ENCODE assay signal across 8 mouse cellular contexts in genomic region chr13:40917161-40918091, GRCm38 (mm10). TPM values are rescaled to one million over a fixed set of nuclear protein-coding genes. Genes with fewer than 3 reads are reported as not detected.
DNase-seq lines count a peak whose midpoint lies in the region; ATAC-seq lines count a peak whose summit lies in the region.

No protein-coding gene starts in this region.

- no peak overlapping the region for H3K27ac ChIP-seq in midbrain, embryonic 16.5 days (ENCODE audit: low read length)
- H3K27ac ChIP-seq in stomach, embryonic 16.5 days (ENCODE audit: low read length), result no peak overlapping the region

- H3K4me1 ChIP-seq in midbrain, embryonic 16.5 days (ENCODE audit: control insufficient read depth, insufficient read depth, low read length), result peaks cover 11% of the 10 kb centered on the region; the same call in 1 of the 2 replicates
- peaks cover 19% of the 10 kb centered on the region for H3K4me1 ChIP-seq in stomach, embryonic 16.5 days (ENCODE audit: control insufficient read depth, insufficient read depth, low read length)

- peak overlapping the region; percentile 93 for H3K4me2 ChIP-seq in midbrain, embryonic 16.5 days (ENCODE audit: low read length)
- peak overlapping the region; percentile 97 for H3K4me2 ChIP-seq in stomach, embryonic 16.5 days (ENCODE audit: low read depth, low read length)

- H3K9me3 ChIP-seq in midbrain, embryonic 16.5 days (replicated peaks; ENCODE audit: control insufficient read depth, low read length, poor library complexity, severe bottlenecking), result no peaks in the 10 kb centered on the region
- no peaks in the 10 kb centered on the region for H3K9me3 ChIP-seq in stomach, embryonic 16.5 days (replicated peaks; ENCODE audit: control insufficient read depth, low read length)

- H3K36me3 ChIP-seq in midbrain, embryonic 16.5 days (ENCODE audit: control insufficient read depth, insufficient read depth, low read length), result no peaks in the 10 kb centered on the region
- no peaks in the 10 kb centered on the region for H3K36me3 ChIP-seq in stomach, embryonic 16.5 days (ENCODE audit: control insufficient read depth, insufficient read depth, low read length)

- H3K9ac ChIP-seq in midbrain, embryonic 16.5 days (ENCODE audit: low read depth, low read length), result peak overlapping the region; percentile 61
- peak overlapping the region; percentile 72 for H3K9ac ChIP-seq in stomach, embryonic 16.5 days (ENCODE audit: low read length)

- peaks cover 7% of the 10 kb centered on the region; the same call in 1 of the 2 replicates for H3K27me3 ChIP-seq in midbrain, embryonic 16.5 days (ENCODE audit: control insufficient read depth, insufficient read depth, low read depth, low read length)
- H3K27me3 ChIP-seq in stomach, embryonic 16.5 days (ENCODE audit: control insufficient read depth, insufficient read depth, low read length), result no peaks in the 10 kb centered on the region

- peak overlapping the region; percentile 44 for H3K4me3 ChIP-seq in midbrain, embryonic 16.5 days (ENCODE audit: low read depth, low read length)
- H3K4me3 ChIP-seq in stomach, embryonic 16.5 days (replicated peaks; ENCODE audit: low read length), result peak overlapping the region; percentile 58

- under 1% methylated on average over 38 of the region's 38 CpGs for WGBS in midbrain, embryonic 16.5 days
- under 1% methylated on average over 38 of the region's 38 CpGs for WGBS in stomach, embryonic 16.5 days

- ATAC-seq in midbrain, embryonic 16.5 days, result peak; percentile 84
- ATAC-seq in stomach, embryonic 16.5 days (ENCODE audit: insufficient read depth, low FRiP score), result peak; percentile 78; the same call in 1 of the 2 replicates

- DNase-seq in thymus, postnatal 0 days (ENCODE audit: low spot score), result peak; percentile 6
- no peak for DNase-seq in thymus, postnatal 10 days (ENCODE audit: low spot score in 2 of 2)
- peak; percentile 86 for DNase-seq in embryo, embryonic 11 days
- peak; percentile 97 for DNase-seq in heart, adult 11 months
- DNase-seq in kidney, adult 11 months, result peak; percentile 72
- DNase-seq in liver, result peak; percentile 55

RNA-seq across cellular contexts. Expression of gene Gcnt2, which starts 57.9 kb away (rescaled TPM):
- polyA plus RNA-seq in thymus, postnatal 0 days (2015; fragmentation: Nextera tagmentation; extraction: Ambion mirVana), result 0.77 and 0.82 TPM in 2 replicates
- polyA plus RNA-seq in midbrain, embryonic 16.5 days (2015; fragmentation: Nextera tagmentation; extraction: Ambion mirVana), result 4.0 TPM in 2 replicates
- polyA plus RNA-seq in stomach, embryonic 16.5 days (2015; fragmentation: Nextera tagmentation; extraction: Ambion mirVana), result 9.4 and 11.3 TPM in 2 replicates

Comparison
In these comparisons a context has a peak if more than half of its experiments do, and no peak if none do; other contexts are left out.
1. DNase-seq: peak in thymus, postnatal 0 days (single experiment), embryo, embryonic 11 days (single experiment), heart, adult 11 months (single experiment), kidney, adult 11 months (single experiment) and liver (single experiment); none in thymus, postnatal 10 days (0 of 2).